Mouse (Mus musculus): ENCODE data around the gene Mgmt.

GRCm38 (mm10) chr7:137074324-137074723 lies 179.9 kb downstream of the Mgmt start:
- no peak for TF ChIP-seq EP300 (IDR thresholded peaks at IDR 0.05; ENCODE audit: low read depth)
- TF ChIP-seq CTCF (IDR thresholded peaks at IDR 0.05; ENCODE audit: low read depth) = no peak
